Mouse (Mus musculus) intestine, postnatal 0 days (tissue): Measurements from ENCODE around the gene Igfbp1. TPM values are rescaled to one million over a fixed set of nuclear protein-coding genes. Genes with fewer than 3 reads are reported as not detected.

ENCODE experiments used
- ATAC-seq: fragments of 200-750 bp; cut with Nextera tagmentation; 2 replicates; pipeline ENCODE4 v1.8.0; 2017; ENCODE audit warnings: mild to moderate bottlenecking, moderate TSS enrichment, moderate library complexity
- H3K27ac ChIP-seq: fragments of 300-500 bp; sonication (generic); 2 replicates; pipeline ENCODE4 v1.5.1; 2014; ENCODE audit warnings: mild to moderate bottlenecking, low read depth, low read length, moderate library complexity
- H3K27me3 ChIP-seq: fragments of 300-500 bp; sonication (generic); replicated peaks from 2 replicates; pipeline ENCODE4 v1.6.1; 2014; ENCODE audit warnings: low read length, mixed read lengths; ENCODE audit not compliant: control insufficient read depth, insufficient read depth
- H3K36me3 ChIP-seq: fragments of 300-500 bp; sonication (generic); 2 replicates; pipeline ENCODE4 v1.6.1; 2014; ENCODE audit warnings: mild to moderate bottlenecking, moderate library complexity; ENCODE audit not compliant: control insufficient read depth, insufficient read depth
- H3K4me1 ChIP-seq: fragments of 300-500 bp; sonication (generic); replicated peaks from 2 replicates; pipeline ENCODE4 v1.6.1; 2014; ENCODE audit warnings: antibody characterized with exemption, low read length, mixed read lengths; ENCODE audit not compliant: control insufficient read depth, insufficient read depth
- H3K4me2 ChIP-seq: fragments of 300-500 bp; sonication (generic); replicated peaks from 2 replicates; pipeline ENCODE4 v1.6.1; 2014; ENCODE audit warnings: low read depth, mild to moderate bottlenecking, moderate library complexity
- H3K4me3 ChIP-seq: fragments of 300-500 bp; sonication (generic); 2 replicates; pipeline ENCODE4 v1.5.1; 2014; ENCODE audit warnings: low read depth, low read length
- H3K9ac ChIP-seq: fragments of 300-500 bp; sonication (generic); 2 replicates; pipeline ENCODE4 v1.6.1; 2014; ENCODE audit warnings: mild to moderate bottlenecking, low read depth, low read length
- H3K9me3 ChIP-seq: fragments of 300-500 bp; sonication (generic); 2 replicates; pipeline ENCODE4 v1.6.1; 2016; ENCODE audit warnings: mixed run types; ENCODE audit not compliant: control insufficient read depth
- CTCF ChIP-seq: sonication (generic); IDR thresholded peaks from 2 replicates; pipeline ENCODE4 v1.5.1; 2016; ENCODE audit warnings: low read depth, mild to moderate bottlenecking, control low read depth, antibody characterized with exemption, moderate library complexity
- WGBS: fragments of 180-500 bp; shearing (Covaris S2); extraction: QIAGEN DNeasy Blood & Tissue Kit; methylation state at CpG from one replicate; pipeline ENCODE4 v1.1.7; 2014; 5-methylcytosine and 5-hydroxymethylcytosine counted together
- polyA plus RNA-seq: library from polyadenylated mRNA; unstranded; fragments of >200 nt; fragmentation: Nextera tagmentation; extraction: Ambion mirVana; gene quantifications from 2 replicates; pipeline ENCODE4 v1.2.1, GENCODE M21; 2015

Gene Igfbp1
- polyA plus RNA-seq, 1 experiment from 2014 or later, result 0.12 TPM

DNA sequence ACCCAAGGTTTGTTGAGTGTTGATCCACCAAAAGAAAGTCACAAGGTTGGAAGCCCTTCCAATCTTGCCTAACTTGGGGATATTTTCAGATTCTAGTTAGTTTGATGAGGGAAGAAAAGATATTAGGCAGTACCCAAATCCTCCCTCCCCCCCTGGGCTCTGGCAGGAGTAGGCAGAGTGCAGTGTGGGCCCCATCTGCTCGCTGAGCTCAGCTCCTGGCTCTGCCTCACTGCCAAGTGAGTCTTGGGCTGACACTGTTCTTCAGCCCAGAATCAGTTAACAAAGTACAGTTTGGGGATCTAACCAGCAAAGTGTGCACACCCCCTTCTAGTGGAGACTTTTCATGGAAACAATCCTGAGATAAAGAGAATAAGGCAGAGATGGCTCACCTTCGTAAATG lies 28.6 kb downstream of the Igfbp1 start:
- TF ChIP-seq CTCF, result no peak
- Histone ChIP-seq H3K27ac (no peak overlapping the region), H3K4me2 (no peak overlapping the region), H3K4me1 (no peaks in the 10 kb centered on the region), H3K36me3 (no peaks in the 10 kb centered on the region), H3K27me3 (no peaks in the 10 kb centered on the region), H3K9ac (no peak overlapping the region), H3K4me3 (no peak overlapping the region), H3K9me3 (no peaks in the 10 kb centered on the region)
- WGBS, result 86% methylated on average over 2 of the region's 2 CpGs
- no peak for ATAC-seq

DNA sequence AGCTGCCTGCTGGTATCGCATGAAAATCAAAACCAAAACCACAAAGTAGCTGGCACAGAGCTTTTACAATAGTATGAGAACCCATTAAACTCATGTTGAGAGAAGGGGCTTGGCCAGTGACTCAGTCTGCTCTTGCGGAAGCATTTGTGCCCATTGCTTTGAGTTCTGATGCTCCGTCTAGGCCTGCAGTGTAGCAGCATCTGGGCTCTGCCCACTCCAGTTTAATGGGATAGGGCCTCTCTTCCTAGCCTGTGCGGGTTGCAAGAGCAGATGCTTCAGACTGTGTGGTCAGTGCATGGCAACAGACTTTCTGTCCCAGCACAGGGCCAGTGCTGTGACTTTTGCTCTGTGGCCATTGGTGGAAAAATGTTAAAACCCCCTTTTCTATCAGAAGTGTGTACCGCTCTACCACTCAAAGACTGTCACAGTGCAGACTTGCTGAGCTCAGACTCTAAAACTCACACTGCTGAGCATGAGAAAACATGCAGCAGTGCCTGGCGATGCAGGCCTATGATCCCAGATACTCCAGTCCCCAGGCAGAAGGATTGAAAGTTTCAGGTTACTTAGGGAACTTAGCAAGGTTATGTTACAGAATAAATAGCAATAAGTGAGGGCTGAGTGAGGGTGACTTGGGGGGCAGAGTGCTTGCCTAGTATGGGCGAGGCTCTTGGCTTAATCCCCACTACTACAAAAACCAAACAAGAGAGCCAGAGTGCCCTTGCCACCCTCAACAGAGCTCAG lies 29.4 kb downstream of the Igfbp1 start:
- Histone ChIP-seq H3K36me3 (no peaks in the 10 kb centered on the region), H3K9me3 (no peaks in the 10 kb centered on the region), H3K4me2 (no peak overlapping the region), H3K4me3 (no peak overlapping the region), H3K27ac (no peak overlapping the region), H3K27me3 (no peaks in the 10 kb centered on the region), H3K9ac (no peak overlapping the region), H3K4me1 (no peaks in the 10 kb centered on the region)
- ATAC-seq, result no peak
- no peak for TF ChIP-seq CTCF
- WGBS, result 80% methylated on average over 7 of the region's 7 CpGs

DNA sequence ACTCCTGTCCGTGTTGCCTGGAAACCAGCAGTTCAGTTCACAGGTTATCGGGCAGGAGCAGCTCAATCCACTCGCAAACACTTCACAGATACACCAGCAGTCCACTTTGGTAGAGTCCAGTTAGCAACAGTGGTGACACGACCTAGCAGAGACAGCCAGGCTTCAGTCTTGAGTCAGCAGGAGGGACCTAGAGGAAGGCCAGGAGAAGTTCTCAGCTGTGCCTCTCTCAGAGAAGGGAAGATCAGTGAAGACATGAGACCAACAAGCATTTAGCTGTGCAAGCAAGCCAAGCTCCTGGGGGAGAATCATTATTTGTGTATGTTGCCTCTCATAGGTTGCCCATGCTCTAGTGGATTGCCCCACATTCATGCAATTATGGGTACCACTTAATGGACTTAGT lies 30.5 kb downstream of the Igfbp1 start:
- H3K4me2 ChIP-seq, result no peak overlapping the region
- TF ChIP-seq CTCF, result no peak
- WGBS, result 56% methylated on average over 4 of the region's 4 CpGs

DNA sequence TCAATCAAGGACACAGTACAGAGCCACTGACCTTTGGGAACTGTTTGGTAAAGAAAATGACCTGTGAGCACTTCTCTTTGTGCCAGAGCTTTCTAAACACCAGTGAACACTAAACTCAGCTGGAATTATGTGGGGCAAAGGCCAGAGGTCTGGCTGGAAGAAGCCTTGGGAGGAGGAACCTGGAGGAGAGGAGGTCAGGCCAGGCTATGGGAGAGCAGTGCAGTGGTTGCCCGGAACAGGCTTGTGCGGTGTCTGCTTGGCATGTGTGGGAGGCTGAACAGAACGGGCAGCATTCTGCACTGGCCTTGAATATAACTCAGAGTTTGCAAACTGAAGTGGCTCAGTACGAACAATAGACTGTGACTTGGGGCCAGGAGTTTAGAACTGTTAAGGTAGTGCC lies 32.4 kb downstream of the Igfbp1 start:
- ATAC-seq, result no peak
- H3K27me3 ChIP-seq, result no peaks in the 10 kb centered on the region
- no peaks in the 10 kb centered on the region for H3K36me3 ChIP-seq
- WGBS, result 70% methylated on average over 4 of the region's 4 CpGs
- no peak overlapping the region for H3K4me3 ChIP-seq
- H3K9ac ChIP-seq, result no peak overlapping the region
- H3K27ac ChIP-seq, result no peak overlapping the region
- no peaks in the 10 kb centered on the region for H3K4me1 ChIP-seq
- no peak for TF ChIP-seq CTCF
- no peak overlapping the region for H3K4me2 ChIP-seq
- no peaks in the 10 kb centered on the region for H3K9me3 ChIP-seq

More for the DNA sequence above, 30.5 kb downstream of the Igfbp1 start:
- no peaks in the 10 kb centered on the region for H3K9me3 ChIP-seq
- no peak for ATAC-seq
- H3K27me3 ChIP-seq, result no peaks in the 10 kb centered on the region
- H3K27ac ChIP-seq, result no peak overlapping the region
- no peaks in the 10 kb centered on the region for H3K36me3 ChIP-seq
- no peak overlapping the region for H3K4me3 ChIP-seq
- no peak overlapping the region for H3K9ac ChIP-seq
- no peaks in the 10 kb centered on the region for H3K4me1 ChIP-seq

DNA sequence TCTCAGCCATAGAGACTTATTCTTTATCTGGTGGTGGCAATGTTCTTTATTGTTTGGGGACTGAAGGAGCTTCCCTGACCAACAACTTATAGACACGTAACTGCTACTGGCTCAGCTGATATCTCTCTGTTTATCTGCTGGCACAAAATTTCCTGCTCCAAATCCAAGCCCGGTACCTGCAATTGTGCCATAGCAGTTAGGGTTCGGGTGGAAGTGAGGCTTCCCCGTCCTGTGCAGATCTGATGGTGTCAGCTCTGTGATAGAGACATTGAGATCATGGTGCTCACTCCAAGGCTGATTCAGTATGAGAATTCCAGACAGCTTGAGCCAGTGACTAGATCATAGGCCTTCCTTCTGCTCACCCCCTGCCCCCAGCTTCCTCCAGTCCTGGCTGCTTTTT lies 34.4 kb downstream of the Igfbp1 start:
- ATAC-seq, result no peak
- Histone ChIP-seq H3K36me3 (no peaks in the 10 kb centered on the region), H3K27me3 (no peaks in the 10 kb centered on the region), H3K4me3 (no peak overlapping the region), H3K9me3 (no peaks in the 10 kb centered on the region), H3K4me1 (no peaks in the 10 kb centered on the region), H3K27ac (no peak overlapping the region), H3K9ac (no peak overlapping the region), H3K4me2 (no peak overlapping the region)
- no peak for TF ChIP-seq CTCF
- 94% methylated on average over 4 of the region's 4 CpGs for WGBS

DNA sequence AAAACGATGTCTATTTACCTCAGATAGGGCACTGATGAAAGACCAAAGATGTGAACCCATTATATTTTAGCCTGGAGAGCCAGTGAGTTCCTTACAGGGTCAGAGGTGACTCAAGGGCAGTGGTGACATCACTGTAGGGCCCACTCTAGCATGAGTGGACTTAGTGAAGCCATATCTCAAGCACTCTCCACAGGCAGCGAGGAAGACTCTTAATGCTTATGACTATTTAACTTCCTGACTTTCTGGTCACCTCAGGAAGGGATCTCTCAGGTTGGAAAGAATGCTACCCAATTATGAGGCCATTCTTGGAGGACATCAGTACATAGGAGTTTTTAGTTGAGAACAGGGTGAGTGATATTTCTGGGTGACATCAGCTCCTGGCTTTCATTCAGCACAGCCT lies 35.8 kb downstream of the Igfbp1 start:
- no peak overlapping the region for H3K4me3 ChIP-seq
- no peak for ATAC-seq
- no peak overlapping the region for H3K4me2 ChIP-seq
- no peak overlapping the region for H3K27ac ChIP-seq
- no peak for TF ChIP-seq CTCF
- 78% methylated on average over 2 of the region's 2 CpGs for WGBS
- no peaks in the 10 kb centered on the region for H3K27me3 ChIP-seq
- H3K4me1 ChIP-seq, result no peaks in the 10 kb centered on the region
- H3K36me3 ChIP-seq, result no peaks in the 10 kb centered on the region
- no peak overlapping the region for H3K9ac ChIP-seq
- no peaks in the 10 kb centered on the region for H3K9me3 ChIP-seq

DNA sequence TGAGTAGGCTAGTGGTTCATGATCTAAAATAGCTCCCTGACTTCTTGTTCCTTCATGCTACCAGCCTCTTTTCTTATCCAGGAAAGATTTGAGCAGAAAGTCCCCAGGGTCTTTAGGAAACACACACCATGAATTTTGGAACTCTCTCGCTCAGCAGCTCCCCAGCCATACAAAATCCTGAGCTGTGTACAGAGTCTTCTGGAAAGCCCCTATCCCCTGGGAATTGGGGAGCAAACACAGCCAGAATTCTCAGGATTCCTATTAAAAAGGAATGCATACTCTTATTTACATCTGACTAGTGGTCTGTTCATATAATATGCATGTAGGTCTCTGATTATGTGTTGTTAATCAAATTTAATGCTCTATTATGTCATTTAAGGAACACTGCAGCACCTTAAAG lies 36.9 kb downstream of the Igfbp1 start:
- no peak for TF ChIP-seq CTCF
- ATAC-seq, result no peak
- H3K27me3 ChIP-seq, result no peaks in the 10 kb centered on the region
- WGBS, result 76% methylated on average over 1 of the region's 1 CpGs
- no peaks in the 10 kb centered on the region for H3K36me3 ChIP-seq
- no peak overlapping the region for H3K27ac ChIP-seq
- no peaks in the 10 kb centered on the region for H3K9me3 ChIP-seq
- no peaks in the 10 kb centered on the region for H3K4me1 ChIP-seq
- H3K4me3 ChIP-seq, result no peak overlapping the region
- H3K9ac ChIP-seq, result no peak overlapping the region
- no peak overlapping the region for H3K4me2 ChIP-seq
